Mouse (Mus musculus) CD8-positive naive resting alpha-beta T cell, adult 2 months (primary cell): ENCODE data around the gene Ccne1.

Experiments
- DNase-seq, 2 experiments: peaks; one replicate each; pipeline ENCODE4 v3.0.0; 2022; ENCODE audit warnings: low read depth in 2 of 2, low spot score in 2 of 2

Ccne1 gene

DNA sequence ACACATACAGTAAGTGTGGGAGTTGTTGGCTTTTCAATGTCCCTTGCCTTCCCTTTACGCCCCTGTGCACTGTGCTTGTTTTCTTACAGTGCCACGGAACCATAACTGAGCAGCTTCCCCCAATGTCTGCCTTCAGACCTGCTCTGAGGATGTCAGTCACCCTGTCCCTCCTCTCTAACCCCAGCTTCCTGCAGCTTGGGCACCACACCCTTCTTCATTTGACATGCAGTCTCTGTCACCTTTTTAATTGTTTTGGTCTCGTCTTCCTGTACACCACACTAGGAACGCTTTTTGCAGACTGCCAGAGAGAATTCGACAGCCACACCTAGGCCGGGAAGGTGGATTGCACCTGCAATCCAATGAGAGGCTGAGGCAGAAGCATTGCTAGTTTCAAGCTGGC, 13.0 kb downstream of the Ccne1 start:
- peak; percentile 44 to 58 for DNase-seq

GRCm38 (mm10) chr7:38093101-38093500, 14.2 kb downstream of the Ccne1 start:
- DNase-seq, result no peak

DNA sequence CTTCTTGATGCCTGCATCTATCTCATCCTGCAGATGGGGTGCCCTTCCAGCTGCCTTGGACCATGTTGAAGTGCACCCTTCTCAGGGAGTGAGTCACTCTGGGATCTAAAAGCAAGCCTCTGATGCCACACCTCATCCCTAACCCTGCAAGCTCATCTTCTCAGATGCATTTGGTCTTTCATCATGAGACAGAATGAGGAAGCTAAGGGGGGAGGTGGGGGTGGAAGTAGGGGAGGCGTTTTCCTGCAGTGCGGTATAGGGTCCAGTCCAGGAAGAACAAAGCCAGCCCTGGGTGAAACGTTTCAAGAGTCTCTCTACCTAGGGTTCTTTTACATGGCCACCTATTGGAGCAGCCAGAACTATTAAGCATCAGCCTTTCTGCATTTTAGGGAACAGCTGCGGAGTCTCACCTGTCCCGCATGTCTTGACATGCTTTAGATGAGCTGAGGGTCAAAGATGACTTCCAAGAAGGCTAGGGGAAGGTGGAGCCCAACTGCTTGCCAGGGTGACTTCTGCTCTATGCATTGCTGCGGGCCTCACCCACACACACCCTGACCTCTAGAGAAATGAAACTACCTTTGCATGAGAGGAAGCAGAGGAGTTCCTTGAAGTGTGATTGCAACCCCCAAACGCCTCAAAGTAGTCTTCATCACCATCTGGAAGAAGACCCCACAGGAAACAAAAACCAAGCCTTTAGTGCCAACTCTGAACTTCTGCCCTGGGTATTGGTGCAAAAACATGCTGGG, 17.2 kb downstream of the Ccne1 start:
- no peak for DNase-seq

GRCm38 (mm10) chr7:38088456-38088855, 18.9 kb downstream of the Ccne1 start:
- DNase-seq, result no peak

DNA sequence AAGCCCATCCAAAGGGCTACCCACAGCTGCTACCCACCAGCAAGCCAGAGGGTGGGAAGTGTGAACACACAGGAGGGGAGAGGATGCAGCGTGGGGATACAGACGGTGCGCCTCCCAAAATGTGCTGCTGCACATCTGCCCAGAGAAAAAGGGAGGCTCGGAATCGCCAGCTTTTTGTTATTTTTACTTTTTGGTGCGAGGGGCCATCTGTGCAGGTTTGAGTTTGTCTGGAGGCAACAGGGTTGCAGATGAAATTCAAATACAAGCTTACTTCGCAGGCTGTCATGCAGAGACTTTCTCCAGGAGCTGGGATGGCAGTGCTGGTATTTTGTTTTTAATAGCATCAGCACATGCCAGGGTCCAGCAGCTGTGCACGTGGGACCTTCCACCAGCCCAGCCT, 19.5 kb downstream of the Ccne1 start:
- no peak for DNase-seq

DNA sequence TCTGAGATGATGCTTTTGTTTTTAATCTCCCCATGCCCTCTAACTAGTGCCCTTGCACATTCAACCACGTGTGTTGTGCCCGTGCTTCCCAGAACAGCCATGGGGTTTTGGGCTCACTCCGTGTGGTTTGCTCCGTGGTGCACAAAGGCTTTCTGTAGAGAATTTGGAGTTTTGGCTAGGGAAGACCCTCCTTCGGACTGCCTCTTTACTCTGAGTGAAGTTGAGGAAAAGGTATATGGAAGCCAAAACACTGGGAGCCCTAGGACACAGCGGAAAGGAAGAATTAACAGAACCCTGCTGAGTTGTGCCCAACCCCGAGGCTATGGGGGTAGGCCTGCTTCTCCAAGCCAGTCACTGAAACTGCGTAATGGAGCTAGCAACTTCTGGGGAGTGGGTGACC, 20.9 kb downstream of the Ccne1 start:
- DNase-seq, result no peak

- peak; percentile 56 to 72 for DNase-seq
These were observed 21.6 kb downstream of the Ccne1 start for GRCm38 (mm10) chr7:38085573-38086211.

DNA sequence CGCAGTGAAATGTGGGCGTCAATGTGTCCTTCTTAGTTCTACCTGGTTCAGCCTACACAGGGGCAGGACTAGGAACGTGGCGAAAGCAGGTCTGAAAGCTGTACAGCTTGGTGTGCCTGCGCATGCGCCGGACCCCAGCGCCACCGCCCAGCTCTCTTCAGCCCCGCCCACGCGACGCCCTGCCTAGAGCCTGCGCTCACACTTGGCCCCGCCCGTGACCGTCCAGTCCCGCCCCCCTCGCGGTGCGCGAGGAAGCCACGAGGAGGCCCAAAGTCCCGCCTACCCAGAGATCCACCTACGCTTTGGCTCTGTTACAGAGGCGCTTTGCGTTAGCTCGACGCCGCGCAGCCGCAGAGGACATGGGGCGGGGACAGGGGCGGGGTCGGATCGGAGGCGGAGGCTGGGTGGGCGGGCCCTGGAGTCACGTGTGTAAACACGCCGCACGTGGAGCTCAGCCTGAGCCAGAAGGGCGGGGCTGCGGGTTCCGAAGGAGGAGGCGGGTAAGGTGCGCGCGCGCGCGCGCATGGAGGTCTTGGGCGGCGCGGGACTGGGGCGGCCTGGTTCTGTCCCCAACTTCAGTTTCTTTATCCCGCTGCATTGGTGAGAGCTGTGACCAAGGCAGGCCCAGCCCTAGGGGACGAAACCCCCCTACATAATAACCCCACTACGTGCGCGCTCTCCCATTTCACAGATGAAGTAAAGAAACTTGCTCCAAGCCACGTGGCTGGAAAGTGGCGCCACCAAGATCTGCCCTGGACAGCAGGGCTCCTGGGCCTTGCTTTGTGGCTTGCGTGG, 22.4 kb downstream of the Ccne1 start:
- DNase-seq, result peak; percentile 99 to 100

GRCm38 (mm10) chr7:38082971-38083370, 24.4 kb downstream of the Ccne1 start:
- no peak for DNase-seq

GRCm38 (mm10) chr7:38077189-38077588, 30.1 kb downstream of the Ccne1 start:
- no peak for DNase-seq

GRCm38 (mm10) chr7:38075487-38075886, 31.8 kb downstream of the Ccne1 start:
- DNase-seq, result no peak

- no peak for DNase-seq
These were observed 32.4 kb downstream of the Ccne1 start for GRCm38 (mm10) chr7:38074920-38075319.

- no peak for DNase-seq
These were observed 32.8 kb downstream of the Ccne1 start for GRCm38 (mm10) chr7:38074514-38074913.

- DNase-seq, result peak in 1 of 2 experiments; percentile 45
These were observed 33.6 kb downstream of the Ccne1 start for GRCm38 (mm10) chr7:38073782-38074181.

DNA sequence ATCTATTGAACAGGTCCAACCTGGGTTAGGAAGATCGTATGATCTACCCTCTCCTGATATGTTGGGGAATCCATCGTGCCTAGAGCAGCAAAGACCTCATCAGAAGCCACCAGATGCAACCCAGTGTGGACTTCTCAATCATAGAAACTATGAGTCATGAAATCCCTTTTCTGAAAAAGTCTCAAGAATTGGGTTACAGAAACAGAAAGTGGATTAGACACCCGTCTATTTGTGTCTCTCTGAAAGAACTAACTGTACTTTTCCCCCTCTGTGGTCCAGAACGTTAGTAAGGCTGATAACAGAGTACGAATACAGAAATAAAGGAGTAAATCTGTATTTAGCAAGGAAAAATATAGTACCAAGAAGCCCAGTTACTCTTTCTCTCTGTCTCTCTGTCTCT, 36.3 kb downstream of the Ccne1 start:
- no peak for DNase-seq

DNA sequence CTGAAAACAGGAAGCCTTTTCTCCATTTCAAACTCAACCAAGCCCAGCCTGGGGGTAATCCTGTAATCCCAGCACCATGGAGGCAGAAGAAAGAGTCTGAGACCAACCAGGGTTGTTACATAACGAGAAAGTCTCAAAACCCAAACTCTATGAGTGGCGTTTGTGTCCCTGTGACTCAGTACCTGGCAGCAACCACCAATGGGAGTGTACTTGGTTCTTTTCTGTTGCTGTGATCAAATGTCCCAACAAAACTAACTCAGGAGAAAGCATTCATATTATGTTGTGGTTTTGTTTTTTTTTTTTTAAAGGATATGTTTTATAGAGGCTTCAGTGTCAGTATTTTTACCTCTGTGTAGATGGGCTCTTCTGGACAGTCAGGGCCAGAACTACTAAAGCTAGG, 36.7 kb downstream of the Ccne1 start:
- DNase-seq, result no peak

DNA sequence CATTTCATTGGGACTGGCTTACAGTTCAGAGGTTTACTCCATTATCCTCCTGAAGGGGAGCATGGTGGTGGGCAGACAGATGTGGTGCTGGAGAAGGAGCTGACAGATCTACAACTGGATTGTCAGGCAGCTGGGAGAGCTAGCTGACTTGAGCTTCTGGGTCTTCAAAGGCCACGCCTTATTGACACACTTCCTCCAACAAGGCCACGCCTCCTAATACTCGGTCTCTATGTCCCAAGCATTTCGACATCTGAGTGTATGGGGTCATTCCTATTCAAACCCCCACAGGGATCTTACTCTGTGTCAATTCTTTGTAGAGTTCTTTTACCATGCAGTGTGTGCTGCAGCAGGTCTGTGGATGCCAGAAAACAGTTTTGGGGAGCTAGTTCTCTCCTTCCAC, 42.9 kb downstream of the Ccne1 start:
- DNase-seq, result no peak

DNA sequence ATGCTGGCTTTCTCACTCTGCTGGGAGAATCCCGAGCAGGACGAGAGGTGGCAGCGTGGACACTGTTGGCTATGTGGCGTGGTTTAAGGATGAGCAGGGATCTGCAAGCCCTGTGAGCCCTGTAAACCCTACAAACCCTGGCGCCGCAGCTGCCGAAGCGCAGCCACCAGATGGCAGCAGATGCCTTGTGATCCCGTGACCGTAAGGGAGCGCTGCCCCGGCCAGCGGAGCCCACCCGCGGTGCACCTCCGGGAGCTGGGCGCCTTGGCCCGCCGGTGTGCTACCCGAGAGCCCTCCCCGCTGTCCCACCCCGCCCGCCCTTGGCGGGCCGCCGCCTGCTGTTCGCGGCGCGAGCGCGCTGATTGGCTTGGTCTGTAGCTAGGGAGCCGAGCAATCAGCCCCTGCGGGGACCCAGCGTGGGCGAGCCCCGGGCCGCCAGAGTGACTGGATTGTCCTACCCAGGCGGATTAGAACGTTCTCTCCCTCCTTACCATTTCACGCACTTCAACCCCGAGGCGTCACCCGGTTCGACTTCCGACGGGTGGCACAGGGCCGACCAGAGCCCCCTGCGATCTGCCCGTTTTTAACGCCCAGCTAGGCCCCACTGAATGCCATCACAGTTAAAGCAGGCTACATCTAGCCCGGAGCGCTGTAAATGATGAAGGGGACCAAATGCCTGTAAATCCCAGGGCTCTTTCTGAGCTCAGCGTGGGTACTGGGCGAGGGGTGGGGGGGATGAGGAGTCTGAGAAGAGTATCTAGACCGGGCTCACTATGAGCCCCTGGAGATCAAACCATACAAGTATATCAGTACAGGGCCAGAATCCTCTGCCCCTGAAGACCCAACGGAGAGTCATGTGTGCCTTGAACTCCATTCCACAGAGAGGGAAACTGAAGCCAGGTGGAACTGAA, 46.0 kb downstream of the Ccne1 start:
- peak; percentile 75 to 84 for DNase-seq

- DNase-seq, result no peak
These were observed 47.6 kb downstream of the Ccne1 start for GRCm38 (mm10) chr7:38059636-38060330.

GRCm38 (mm10) chr7:38059096-38059495, 48.2 kb downstream of the Ccne1 start:
- DNase-seq, result no peak
